Mouse (Mus musculus): Measurements from ENCODE around the gene Slc35c2.

DNA sequence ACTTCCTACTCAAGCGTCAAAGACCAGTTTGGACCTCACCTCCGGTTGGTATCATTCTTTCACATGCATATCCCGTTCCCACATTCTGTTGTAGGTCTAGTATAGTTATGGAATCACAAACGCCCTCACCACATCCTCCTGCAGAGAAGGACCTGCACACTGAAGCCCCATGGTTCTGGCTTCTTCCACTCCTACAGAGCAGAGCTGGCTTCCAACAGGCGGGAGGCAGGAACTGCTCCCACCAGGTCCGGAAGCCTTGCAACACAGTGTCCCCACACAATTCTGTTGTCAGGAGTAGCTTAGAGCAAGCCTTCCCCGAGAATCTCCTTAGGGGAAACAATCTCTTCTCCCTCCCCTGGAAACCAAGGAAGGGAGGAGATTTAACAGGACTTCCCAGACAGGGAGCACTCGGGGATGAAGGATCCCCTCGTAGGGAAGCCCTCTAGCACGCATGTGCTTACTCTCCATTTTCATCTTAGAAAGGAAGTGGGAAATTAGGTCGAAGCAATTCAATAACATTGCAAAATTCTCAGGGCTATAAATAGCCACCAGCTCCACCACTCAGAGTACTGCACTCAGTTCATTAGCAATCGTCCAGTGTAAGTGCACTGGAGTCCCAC is 33.0 kb upstream of the Slc35c2 start:
- TF ChIP-seq CTCF (IDR thresholded peaks at IDR 0.05; ENCODE audit: low read depth, low read length) (no peak), POLR2A (IDR thresholded peaks at IDR 0.05; ENCODE audit: extremely low read depth, insufficient read depth, low read length) (no peak)

Measured in liver, adult 2 months (tissue).